Mouse (Mus musculus) heart, adult 2 months (tissue): ENCODE measurements around the gene Klf15. TPM values are rescaled to one million over a fixed set of nuclear protein-coding genes. Genes with fewer than 3 reads are reported as not detected.

Experiments used
- DNase-seq, 2 experiments: peaks; one replicate each; pipeline ENCODE4 v3.0.0; 2021
- H3K27ac ChIP-seq: fragments of 200-600 bp; 2 replicates; pipeline ENCODE4 v1.8.1; 2022
- H3K27me3 ChIP-seq: fragments of 200-500 bp; 2 replicates; pipeline ENCODE4 v1.6.1; 2012; ENCODE audit warnings: mild to moderate bottlenecking, low read length, inconsistent platforms, mixed read lengths; ENCODE audit not compliant: control insufficient read depth, insufficient read depth
- H3K36me3 ChIP-seq: fragments of 200-500 bp; 2 replicates; pipeline ENCODE4 v1.6.1; 2012; ENCODE audit warnings: low read length, inconsistent platforms; ENCODE audit not compliant: control insufficient read depth, insufficient read depth
- H3K4me1 ChIP-seq: fragments of 200-500 bp; 2 replicates; pipeline ENCODE4 v1.6.1; 2011; ENCODE audit warnings: low read length; ENCODE audit not compliant: control insufficient read depth, insufficient read depth
- H3K4me3 ChIP-seq: fragments of 200-600 bp; 2 replicates; pipeline ENCODE4 v1.8.1; 2022
- H3K79me2 ChIP-seq: fragments of 200-500 bp; replicated peaks from 2 replicates; pipeline ENCODE4 v1.6.1; 2012; ENCODE audit warnings: mild to moderate bottlenecking, inconsistent platforms, low read length, moderate library complexity, mixed read lengths; ENCODE audit not compliant: control insufficient read depth, insufficient read depth
- H3K9ac ChIP-seq: fragments of 200-500 bp; 2 replicates; pipeline ENCODE4 v1.6.1; 2012; ENCODE audit warnings: low read depth, mild to moderate bottlenecking, control low read depth, inconsistent platforms, low read length, mixed read lengths
- CTCF ChIP-seq: fragments of 200-600 bp; IDR thresholded peaks from 2 replicates; pipeline ENCODE4 v1.8.1; 2022; ENCODE audit warnings: antibody characterized with exemption, mild to moderate bottlenecking, moderate library complexity
- EP300 ChIP-seq: fragments of 200-500 bp; IDR thresholded peaks from 2 replicates; pipeline ENCODE4 v1.6.1; 2011; ENCODE audit warnings: low read depth, low read length, control low read depth; ENCODE audit not compliant: insufficient read depth
- POLR2A ChIP-seq: fragments of 200-500 bp; IDR thresholded peaks from 2 replicates; pipeline ENCODE4 v1.6.1; 2011; ENCODE audit warnings: mild to moderate bottlenecking, low read depth, low read length, control low read depth; ENCODE audit not compliant: insufficient read depth
- WGBS: fragments of 180-500 bp; shearing (Covaris S2); methylation state at CpG from one replicate; pipeline ENCODE4 v1.1.7; 2018; 5-methylcytosine and 5-hydroxymethylcytosine counted together
- intact Hi-C: fragments of 180-260 bp; cut with DNase I; formaldehyde crosslinking; loops from one replicate; pipeline ENCODE4 v1.15.1; 2025
- long read RNA-seq: library from polyadenylated mRNA; stranded (forward); transcript quantifications from one replicate; pipeline ENCODE4 v2.0.0, GENCODE M21; 2021
- polyA plus RNA-seq: library from polyadenylated mRNA; depleted of rRNA; stranded (reverse); fragments of >200 nt; gene quantifications from 2 replicates; pipeline ENCODE4 v1.2.3, GENCODE M21; 2012; rRNA removed
- total RNA-seq, 2 experiments: library from RNA; stranded (reverse); gene quantifications; 2 replicates each; pipeline ENCODE4 v1.2.3; 2021

Gene Klf15
- 10 to 100 TPM; 64.7 to 67.4 TPM for total RNA-seq
- 54.7 and 60.2 TPM in 2 replicates for polyA plus RNA-seq
- long read RNA-seq, transcript Klf15-201 (3 exons, 2,373 nt), result major isoform, 184 of 200 reads
- long read RNA-seq, transcript Klf15-204 (2 exons, 2,240 nt), result minor isoform, 7 of 200 reads
- long read RNA-seq, partial matches to known transcripts, result 1 of 200 reads
- long read RNA-seq, other reads (novel, unspliced or antisense), result 8 of 200 reads

DNA sequence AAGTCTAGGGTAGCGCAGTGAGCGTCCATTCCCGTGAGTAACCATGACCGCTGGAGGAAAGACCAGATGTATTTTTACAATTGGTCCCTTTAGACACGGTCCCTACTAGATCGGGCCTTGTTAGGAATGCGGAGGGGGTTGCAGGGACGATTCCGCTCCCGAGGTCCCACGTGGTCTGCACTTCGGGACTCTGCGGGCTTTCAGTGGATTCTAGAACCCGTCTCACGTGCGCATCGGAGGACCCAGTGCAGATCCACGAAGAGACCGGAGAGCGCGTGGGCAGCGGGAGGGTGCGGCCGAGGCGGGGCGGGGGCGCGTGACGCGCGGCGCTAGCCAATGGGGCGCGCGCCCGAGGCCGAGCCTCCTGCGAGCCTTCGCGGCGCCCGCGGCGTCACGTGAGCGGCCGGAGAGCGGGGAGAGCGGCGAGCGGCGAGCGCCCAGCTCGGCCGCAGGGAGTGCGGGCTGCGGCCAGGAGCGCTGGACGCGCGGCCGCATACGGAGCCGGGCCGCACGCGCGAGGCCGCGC, at the start of gene Klf15:
Gene Klf15, plus strand, starts transcription at position 396 of the 526 bp plus-strand sequence.
- peak within 1 kb of the TSS; percentile 98 for H3K27ac ChIP-seq
- H3K79me2 ChIP-seq, result no peaks in the 10 kb centered on the region
- peak within 1 kb of the TSS; percentile 86 for H3K9ac ChIP-seq
- TF ChIP-seq CTCF (no peak), EP300 (peak; percentile 25; the same call in 1 of the 2 replicates), POLR2A (peak; percentile 56; the same call in 1 of the 2 replicates)
- H3K36me3 ChIP-seq, result peaks cover 3% of the 10 kb centered on the region; the same call in 1 of the 2 replicates
- intact Hi-C loops, result loop anchor here (1.0 to 10.0 kb wide), 2 partner anchors 53 to 1117 kb away; no protein-coding TSS in a partner anchor
- 1% methylated on average over 69 of the region's 70 CpGs for WGBS
- H3K4me1 ChIP-seq, result peaks cover 15% of the 10 kb centered on the region
- H3K4me3 ChIP-seq, result peak within 1 kb of the TSS; percentile 94
- H3K27me3 ChIP-seq, result no peaks in the 10 kb centered on the region
- DNase-seq, result peak; percentile 92

DNA sequence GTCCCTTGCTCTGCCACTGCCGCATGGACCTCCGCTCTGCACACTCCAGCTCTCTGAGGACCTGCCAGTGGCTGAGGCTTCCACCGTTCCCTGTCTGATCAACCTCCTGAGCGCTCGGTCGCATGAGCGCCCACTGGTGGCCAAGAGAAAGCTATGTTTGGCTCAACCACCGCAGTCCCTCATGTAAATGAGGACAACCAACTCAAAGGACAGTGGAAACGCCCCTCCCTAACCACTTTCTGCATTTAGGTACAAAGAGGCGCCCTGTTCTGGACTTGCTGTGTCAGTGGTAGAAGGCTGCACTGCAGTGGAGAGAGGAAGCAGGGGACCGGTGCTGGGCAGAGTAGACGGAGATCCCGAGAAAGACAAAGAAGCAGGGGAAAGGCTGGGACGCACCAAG, 39.8 kb upstream of the Klf15 start:
- TF ChIP-seq EP300, result 0 out of 2 replicates have a peak, but pooled peaks have one; percentile 13
- peak; percentile 94 for TF ChIP-seq CTCF
- no peak for TF ChIP-seq POLR2A
- Histone ChIP-seq H3K9ac (no peak overlapping the region), H3K36me3 (no peaks in the 10 kb centered on the region), H3K27me3 (no peaks in the 10 kb centered on the region), H3K4me1 (no peaks in the 10 kb centered on the region), H3K79me2 (no peaks in the 10 kb centered on the region), H3K4me3 (no peak overlapping the region), H3K27ac (no peak overlapping the region)
- peak; percentile 79 for DNase-seq
- intact Hi-C loops, result loop anchor here (10.0 kb wide), 1 partner anchor 738 kb away; no protein-coding TSS in a partner anchor
- 13% methylated on average over 14 of the region's 14 CpGs for WGBS

DNA sequence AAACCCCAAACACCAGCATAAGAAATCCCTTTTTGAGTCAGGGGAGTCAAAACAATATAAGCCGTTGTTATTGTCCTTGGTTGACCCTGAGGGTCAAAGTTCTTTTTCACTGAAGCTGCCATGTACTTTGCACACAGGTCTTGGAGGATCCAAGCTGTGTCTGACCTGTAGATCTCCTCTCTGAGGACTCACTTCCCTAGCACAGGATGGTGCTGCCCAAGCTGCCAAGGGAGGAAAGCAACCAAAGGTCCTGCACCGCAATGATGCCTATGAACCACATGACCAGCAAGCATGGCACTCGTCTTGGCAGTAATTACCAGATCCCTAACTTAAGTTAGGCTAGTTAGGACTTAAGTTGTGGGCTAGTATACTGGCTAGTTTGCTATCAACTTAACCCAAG, 37.0 kb upstream of the Klf15 start:
- intact Hi-C loops, result loop anchor here (10.0 kb wide), 1 partner anchor 741 kb away; no protein-coding TSS in a partner anchor
- WGBS, result 88% methylated on average over 3 of the region's 3 CpGs
- no peak for DNase-seq
- H3K9ac ChIP-seq, result no peak overlapping the region
- H3K36me3 ChIP-seq, result no peaks in the 10 kb centered on the region
- H3K4me1 ChIP-seq, result peaks cover 1% of the 10 kb centered on the region; the same call in 1 of the 2 replicates
- TF ChIP-seq POLR2A, result no peak
- TF ChIP-seq EP300, result no peak
- TF ChIP-seq CTCF, result no peak
- no peak overlapping the region for H3K4me3 ChIP-seq
- no peaks in the 10 kb centered on the region for H3K27me3 ChIP-seq
- no peaks in the 10 kb centered on the region for H3K79me2 ChIP-seq
- no peak overlapping the region for H3K27ac ChIP-seq

DNA sequence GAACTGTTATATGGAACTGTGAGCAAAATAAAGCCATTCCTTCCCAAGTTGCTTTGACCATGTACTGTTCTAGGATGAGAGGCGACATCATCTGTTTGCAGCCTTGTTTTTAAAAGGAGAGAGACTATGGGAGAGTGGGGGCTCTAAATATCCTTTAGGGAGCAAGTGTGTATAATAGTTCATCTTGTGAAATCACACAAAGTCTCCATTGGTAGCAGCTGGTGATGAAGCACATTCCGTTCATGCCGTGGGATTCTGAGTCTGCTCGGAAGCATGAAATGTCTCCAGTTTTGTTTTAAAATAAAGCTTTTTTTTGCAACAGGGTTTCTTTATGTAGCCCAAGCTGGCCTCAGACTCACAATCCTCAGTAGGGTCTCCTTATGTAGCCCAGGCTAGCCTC, 36.4 kb upstream of the Klf15 start:
- DNase-seq, result no peak
- no peak for TF ChIP-seq CTCF
- TF ChIP-seq POLR2A, result no peak
- no peak for TF ChIP-seq EP300
- Histone ChIP-seq H3K27me3 (no peaks in the 10 kb centered on the region), H3K4me3 (no peak overlapping the region), H3K79me2 (no peaks in the 10 kb centered on the region), H3K36me3 (no peaks in the 10 kb centered on the region), H3K27ac (no peak overlapping the region), H3K9ac (no peak overlapping the region), H3K4me1 (peaks cover 1% of the 10 kb centered on the region; the same call in 1 of the 2 replicates)
- 80% methylated on average over 4 of the region's 4 CpGs for WGBS
- intact Hi-C loops, result loop anchor here (10.0 kb wide), 1 partner anchor 741 kb away; no protein-coding TSS in a partner anchor

GRCm38 (mm10) chr6:90428380-90428974, 33.9 kb upstream of the Klf15 start, which contains the start of gene Cfap100:
Gene Cfap100, minus strand, starts transcription at chr6:90428797.
- Histone ChIP-seq H3K4me1 (peaks cover 1% of the 10 kb centered on the region; the same call in 1 of the 2 replicates), H3K27ac (peak within 1 kb of the TSS; percentile 36), H3K36me3 (no peaks in the 10 kb centered on the region), H3K9ac (peak within 1 kb of the TSS; percentile 60), H3K4me3 (peak within 1 kb of the TSS; percentile 57), H3K79me2 (no peaks in the 10 kb centered on the region), H3K27me3 (no peaks in the 10 kb centered on the region)
- peak; percentile 75 to 81 for DNase-seq
- intact Hi-C loops, result loop anchor here (10.0 kb wide), 1 partner anchor 744 kb away; no protein-coding TSS in a partner anchor
- under 1% methylated on average over 31 of the region's 31 CpGs for WGBS
- TF ChIP-seq POLR2A, result no peak
- TF ChIP-seq EP300, result no peak
- TF ChIP-seq CTCF, result peak; percentile 73
